20 mouse cellular contexts compared by ENCODE assay signal in genomic region chr15:67407244-67407643, GRCm38 (mm10).
"Had no signal": no experiment of that assay in that cellular context is flagged by ENCODE, and none has a peak within 500 bp of the region (broad histone marks: within the 10 kb centered on the region; RNA-seq: fewer than 3 reads in every experiment).

No protein-coding gene starts in this region.

- H3K27ac ChIP-seq: kidney, embryonic 15.5 days; limb, embryonic 12.5 days; limb, embryonic 15.5 days; liver, embryonic 14.5 days; macrophage; midbrain, embryonic 10.5 days; midbrain, embryonic 13.5 days; stomach, embryonic 15.5 days had no signal

- H3K4me2 ChIP-seq: kidney, embryonic 15.5 days; limb, embryonic 12.5 days; limb, embryonic 15.5 days; liver, embryonic 11.5 days; lung, embryonic 14.5 days; midbrain, embryonic 13.5 days; stomach, embryonic 15.5 days had no signal

- H3K9ac ChIP-seq: kidney, embryonic 15.5 days; limb, embryonic 12.5 days; limb, embryonic 15.5 days; liver, embryonic 14.5 days; liver, postnatal 0 days; lung, embryonic 14.5 days; midbrain, embryonic 13.5 days; stomach, embryonic 15.5 days had no signal

- H3K4me3 ChIP-seq: kidney, embryonic 15.5 days; limb, embryonic 12.5 days; limb, embryonic 15.5 days; midbrain, embryonic 10.5 days; midbrain, embryonic 13.5 days; stomach, embryonic 15.5 days had no signal

- ATAC-seq: liver, postnatal 0 days; lung, postnatal 0 days; midbrain, embryonic 13.5 days had no signal

- H3K27me3 ChIP-seq: kidney, embryonic 15.5 days; limb, embryonic 12.5 days; limb, embryonic 15.5 days; midbrain, embryonic 13.5 days; stomach, embryonic 15.5 days had no signal

- DNase-seq: kidney, adult 8-10 months; kidney, postnatal 10 days; kidney, postnatal 36 days; left cerebral cortex, postnatal 4 days; liver, postnatal 0 days; lung, embryonic 14.5 days; right cerebral cortex, adult 18-20 months; right cerebral cortex, postnatal 25 days; spleen, adult 18-20 months; thymus, postnatal 25 days had no signal

- H3K36me3 ChIP-seq: kidney, embryonic 15.5 days; limb, embryonic 12.5 days; limb, embryonic 15.5 days; midbrain, embryonic 10.5 days; midbrain, embryonic 13.5 days; stomach, embryonic 15.5 days had no signal

- H3K9me3 ChIP-seq: kidney, embryonic 15.5 days; limb, embryonic 12.5 days; limb, embryonic 15.5 days; midbrain, embryonic 10.5 days; midbrain, embryonic 13.5 days; stomach, embryonic 15.5 days had no signal

- H3K4me1 ChIP-seq: kidney, embryonic 15.5 days; limb, embryonic 12.5 days; limb, embryonic 15.5 days; midbrain, embryonic 10.5 days; midbrain, embryonic 13.5 days; stomach, embryonic 15.5 days had no signal
